Mouse (Mus musculus): ENCODE data around the gene Szrd1.
"Not testable (repeated sequence)": the region's sequence is repeated elsewhere in the genome, so short reads cannot be mapped to it uniquely, and the experiment has no call there.

Szrd1 gene

DNA sequence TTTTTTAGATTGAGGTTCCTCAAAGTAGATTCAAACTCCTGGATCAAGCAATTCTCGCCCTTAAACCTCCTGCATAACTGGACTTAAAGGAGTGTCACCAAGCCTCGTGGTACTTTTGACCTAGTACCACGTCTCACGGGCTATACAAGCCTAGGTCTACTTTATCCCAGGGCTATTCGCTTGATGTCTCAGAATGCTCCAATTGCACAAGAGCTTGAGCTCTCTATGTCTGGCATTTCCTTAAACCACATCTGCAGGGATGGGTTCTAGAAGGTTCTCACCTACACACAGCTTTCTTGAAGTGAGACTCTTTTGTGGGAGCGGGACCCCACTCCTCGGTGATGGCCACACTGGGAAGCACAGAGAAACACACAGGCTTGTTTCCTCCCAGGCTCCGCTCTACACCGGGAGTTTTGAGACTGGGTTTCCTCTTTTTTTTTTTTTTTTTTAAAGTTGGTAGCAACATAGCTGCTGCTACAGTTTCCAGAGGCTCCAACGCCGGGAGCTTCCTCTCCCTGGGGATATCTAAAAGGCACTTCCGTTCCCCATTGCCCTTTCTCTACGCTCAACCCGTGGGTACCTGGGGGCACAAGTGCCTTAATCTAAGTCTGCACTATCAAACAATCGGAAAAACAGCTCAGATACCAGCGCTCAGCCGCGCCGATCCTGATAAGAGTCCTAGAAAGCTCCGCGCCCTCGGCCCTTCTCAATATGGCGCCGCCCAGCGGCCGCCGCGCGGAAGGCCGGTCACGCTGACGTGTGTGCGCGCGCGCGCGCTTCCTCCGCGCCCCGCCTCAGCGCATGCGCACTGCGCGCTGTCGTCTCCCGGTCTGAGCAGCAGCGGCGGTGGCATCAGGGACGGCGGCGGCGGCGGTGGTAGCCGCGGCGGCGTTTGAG, 7.8 kb upstream of the Szrd1 start, which contains the start of gene Fbxo42:
TSS of gene Fbxo42 (plus strand) at position 802 of the 897 bp plus-strand sequence.
- DNase-seq, result peak; percentile 99

DNA sequence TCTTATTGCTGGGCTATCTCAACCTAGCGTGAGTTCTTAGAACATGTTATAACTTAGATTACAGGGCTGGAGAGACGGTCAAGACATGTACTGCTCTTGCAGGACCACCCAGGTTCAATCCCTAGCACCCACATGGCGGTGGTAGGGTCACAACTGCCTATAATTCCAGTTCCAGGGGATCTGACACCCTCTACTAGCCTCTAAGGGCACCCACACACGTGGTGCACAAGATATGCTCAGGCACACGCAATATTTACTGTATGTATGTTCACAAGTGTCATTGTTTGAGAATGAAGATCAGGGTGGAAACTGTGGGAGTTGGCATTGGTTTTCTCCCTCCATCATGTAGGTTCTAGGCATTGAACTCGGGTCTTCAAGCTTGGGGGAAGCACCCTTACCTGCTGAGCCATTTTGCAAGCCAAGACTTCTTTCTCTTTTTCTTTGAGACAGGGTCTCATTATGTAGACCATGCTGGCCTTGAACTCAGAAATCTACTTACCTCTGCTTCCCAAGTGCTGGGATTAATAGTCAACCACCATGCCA, 7.0 kb upstream of the Szrd1 start:
- peak; percentile 79 for DNase-seq

DNA sequence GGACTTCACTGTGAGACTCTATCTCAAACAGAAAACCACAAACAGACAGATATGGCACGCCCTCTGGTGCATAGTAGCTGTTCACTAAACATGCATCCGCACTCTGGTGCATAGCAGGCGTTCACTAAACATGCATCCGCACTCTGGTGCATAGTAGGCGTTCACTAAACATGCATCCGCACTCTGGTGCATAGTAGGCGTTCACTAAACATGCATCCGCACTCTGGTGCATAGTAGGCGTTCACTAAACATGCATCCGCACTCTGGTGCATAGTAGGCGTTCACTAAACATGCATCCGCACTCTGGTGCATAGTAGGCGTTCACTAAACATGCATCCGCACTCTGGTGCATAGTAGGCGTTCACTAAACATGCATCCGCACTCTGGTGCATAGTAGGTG, 5.5 kb upstream of the Szrd1 start:
- not testable (repeated sequence) for DNase-seq

DNA sequence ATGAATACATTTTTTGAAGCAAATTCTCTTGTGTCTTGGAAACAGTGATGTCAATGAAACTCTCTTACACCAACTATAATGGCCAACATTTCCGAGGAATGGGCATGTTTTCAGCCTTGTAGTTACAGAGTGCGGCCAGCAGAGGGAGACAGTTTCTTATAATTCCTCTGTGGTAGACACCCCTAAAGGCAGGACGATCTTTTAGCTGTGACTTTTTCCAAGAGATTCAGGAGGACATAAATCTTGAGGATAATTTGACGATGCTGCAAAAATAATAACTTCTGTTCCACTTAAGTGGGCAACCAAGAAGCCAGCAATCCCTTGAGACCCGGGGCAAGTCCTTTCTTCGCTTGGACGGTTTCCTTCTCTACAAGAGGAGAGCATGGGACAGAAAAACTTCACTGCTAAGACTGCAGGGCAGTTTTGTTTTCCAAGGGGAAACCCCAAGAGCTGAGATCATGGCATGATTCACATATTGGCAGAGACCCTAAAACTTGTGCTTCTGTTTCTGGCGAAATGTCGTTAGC, 2.8 kb upstream of the Szrd1 start:
- peak; percentile 97 for DNase-seq

DNA sequence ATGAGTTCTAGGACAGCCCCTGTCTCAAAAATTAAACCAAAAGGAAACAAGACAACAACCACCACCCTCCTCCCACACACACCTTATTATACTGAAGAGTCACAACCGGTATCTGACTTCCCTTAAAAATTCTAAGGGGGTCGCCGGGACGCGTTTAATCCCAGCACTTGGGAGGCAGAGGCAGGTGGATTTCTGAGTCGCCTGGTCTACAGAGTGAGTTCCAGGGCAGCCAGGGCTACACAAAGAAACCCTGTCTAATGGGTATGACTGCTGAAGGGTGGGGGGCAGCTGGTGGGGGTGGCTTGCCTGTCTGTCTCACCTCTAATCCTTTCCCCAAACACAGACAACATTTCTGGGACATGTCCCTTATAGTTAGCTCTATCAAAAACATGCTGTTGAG, 1.4 kb upstream of the Szrd1 start:
- peak; percentile 87 for DNase-seq

DNA sequence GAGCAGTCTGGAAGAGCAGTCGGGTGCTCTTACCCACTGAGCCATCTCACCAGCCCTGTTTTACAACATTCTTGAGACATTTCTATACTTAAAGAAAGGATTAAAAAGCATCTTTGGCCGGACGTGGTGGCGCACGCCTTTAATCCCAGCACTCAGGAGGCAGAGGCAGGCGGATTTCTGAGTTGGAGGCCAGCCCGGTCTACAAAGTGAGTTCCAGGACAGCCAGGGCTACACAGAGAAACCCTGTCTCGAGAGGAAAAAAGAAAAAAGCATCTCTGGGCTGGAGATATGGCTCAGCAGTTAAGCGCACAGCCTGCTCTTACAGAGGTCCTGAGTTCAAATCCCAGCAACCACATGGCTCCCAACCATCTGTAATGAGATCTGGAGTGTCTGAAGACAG, 779 bp upstream of the Szrd1 start:
- DNase-seq, result peak; percentile 89

DNA sequence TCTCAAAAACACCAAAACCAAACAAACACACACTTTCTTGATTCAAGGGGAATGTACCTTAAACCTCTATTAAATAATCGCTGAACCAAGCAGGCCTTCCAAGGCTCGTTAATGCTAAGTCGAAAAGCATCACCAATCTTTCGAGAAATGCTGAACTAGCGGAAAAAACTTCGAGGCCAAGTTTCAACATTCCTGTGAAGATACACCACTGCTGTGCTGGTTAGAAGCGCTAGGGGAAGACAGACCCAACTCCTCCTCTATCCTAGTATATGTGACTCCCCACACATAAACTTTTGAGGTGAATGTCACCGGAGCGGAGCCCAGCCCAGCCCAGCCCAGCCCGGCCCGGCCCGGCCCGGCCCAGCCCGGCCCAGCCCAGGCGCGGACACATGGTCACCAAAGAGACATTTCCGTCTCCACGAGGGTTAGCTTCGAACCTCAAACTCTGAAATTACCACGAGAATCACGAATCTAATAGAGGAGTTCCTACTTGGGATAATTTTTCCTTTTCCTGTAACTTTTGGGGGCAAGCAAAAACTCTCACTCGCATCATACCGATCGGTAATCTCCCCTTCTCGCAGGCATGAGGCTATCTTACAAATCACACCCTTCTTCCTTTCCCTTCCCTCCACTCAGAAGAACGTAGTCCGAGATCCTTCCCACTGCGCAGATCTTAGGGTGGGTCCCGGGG, 1.0 kb downstream of the Szrd1 start:
- peak; percentile 93 for DNase-seq

DNA sequence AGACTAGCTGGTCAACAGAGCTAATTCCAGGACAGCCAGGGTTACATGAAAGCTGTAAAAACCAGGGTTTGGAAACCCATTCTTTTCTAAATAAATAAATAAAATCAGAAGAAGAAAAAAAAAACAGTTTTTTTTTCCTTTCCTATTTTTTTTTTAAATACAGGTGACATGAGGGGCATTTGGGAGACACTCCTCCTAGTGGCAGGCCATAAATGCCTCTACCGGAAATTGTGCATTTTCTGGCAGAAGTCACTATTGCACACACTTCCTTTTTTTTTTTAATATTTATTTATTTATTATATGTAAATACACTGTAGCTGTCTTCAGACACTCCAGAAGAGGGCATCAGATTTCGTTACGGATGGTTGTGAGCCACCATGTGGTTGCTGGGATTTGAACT, 1.8 kb downstream of the Szrd1 start:
- not testable (repeated sequence) for DNase-seq

DNA sequence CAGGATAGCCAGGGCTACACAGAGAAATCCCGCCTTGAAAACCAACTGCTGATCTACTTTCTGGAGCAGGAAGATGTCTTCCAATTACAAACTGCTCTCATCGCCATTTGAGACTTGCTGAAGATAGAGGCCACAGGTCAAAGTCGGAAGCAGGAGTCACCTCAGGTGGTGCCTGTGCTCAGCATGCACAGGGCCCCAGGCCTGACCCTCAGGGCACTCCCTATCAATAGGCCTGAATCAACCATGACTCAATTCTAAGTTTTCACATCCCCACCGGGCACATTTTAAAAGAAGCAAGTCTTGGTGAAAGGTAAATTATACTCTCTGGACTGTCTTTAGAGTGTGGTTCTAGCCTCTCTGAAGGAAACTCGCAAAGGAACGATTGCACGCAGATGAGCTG, 3.4 kb downstream of the Szrd1 start:
- no peak for DNase-seq

DNA sequence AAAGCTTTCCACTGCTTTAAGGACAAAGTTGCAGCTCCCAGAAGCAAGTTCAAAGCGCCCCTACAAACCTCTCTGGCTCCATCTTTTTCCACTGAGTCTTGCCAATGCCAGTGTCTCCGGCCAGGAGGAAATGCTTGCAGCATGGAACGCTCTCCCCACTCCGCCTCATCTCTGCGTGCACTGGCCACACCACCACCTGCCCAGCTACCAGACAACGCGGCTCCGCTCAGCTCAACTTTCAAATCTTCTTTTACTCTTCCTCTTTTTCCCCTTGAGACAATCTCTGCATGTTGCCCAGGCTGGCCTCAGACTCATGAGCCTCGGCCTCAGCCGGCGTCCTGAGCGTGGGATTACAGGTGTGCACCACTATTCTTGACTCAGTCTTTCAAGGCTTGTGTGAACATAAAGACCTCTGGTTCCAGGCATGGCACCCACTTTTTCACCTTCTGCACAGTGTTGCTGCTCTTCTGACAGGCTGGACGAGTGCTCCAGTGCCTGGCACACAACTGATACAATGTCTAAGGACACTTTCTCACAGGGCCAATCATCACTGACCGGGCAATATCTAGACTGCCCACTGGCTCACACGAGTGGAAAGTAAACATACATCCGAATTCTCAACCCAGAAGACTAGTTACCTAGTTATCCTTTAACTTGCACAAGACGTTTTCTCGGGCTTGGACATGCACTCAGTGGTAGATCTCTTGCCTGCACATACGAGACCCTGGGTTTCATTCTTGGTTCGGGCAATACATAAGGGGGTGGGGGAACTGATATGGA, 4.6 kb downstream of the Szrd1 start:
- DNase-seq, result peak; percentile 95

DNA sequence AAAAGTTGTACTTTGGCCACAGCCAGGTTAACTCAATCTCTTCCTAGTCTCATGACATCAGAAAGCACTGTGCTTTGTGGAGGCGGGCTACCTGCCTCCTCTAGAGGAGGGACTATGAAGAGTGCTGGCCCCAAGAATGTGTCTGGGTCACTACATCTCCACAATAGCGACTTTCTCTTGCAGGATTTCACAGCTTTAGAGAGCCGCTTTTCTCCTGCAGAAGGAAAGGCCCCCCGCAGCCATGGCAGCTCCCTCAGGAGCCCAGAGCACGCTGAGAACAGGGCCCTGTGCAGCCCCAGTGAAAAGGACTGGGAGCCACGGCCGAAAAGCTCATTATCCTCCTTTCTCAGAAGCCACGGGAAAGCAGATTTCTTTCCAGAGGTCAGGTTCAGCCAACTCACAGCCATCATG, 5.5 kb downstream of the Szrd1 start:
- no peak for DNase-seq

DNA sequence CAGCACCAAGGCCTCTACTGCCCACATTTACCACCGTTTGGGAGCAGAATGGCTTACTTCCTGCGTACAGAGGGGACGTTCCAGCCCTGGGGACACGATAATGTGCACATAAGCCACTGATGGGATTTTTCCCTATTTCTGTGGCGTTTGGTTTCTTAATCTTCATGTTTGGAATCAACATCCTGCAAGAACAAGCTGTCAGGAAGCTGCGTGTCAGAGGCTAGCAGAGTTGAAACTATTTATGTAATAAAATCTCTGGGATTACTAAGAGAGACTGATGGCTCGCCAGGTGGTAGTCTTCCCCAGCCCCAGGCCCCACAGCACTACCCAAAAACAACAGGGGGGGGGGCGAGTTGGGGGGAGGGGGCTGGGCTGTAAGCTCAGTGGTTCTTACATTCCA, 6.3 kb downstream of the Szrd1 start:
- DNase-seq, result no peak

DNA sequence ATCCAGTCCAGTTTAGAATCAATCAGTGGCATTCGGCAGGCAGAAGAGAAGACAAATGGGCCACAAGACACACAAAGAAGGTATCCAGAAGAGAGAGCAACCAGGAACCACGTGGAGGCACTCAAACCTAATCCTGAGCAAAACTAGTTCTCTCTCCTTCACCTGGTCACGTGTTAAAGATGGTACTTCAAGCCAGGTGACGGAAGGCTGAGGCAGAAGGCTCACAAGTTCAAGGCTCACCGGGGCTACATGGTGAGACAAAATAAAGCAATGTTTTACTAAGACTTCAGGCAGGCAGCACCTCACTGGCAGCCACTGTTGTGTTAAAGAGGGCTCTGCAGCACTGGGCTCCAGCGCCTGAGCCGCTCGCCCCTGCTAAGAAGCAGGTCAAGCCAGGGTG, 7.4 kb downstream of the Szrd1 start:
- peak; percentile 85 for DNase-seq

DNA sequence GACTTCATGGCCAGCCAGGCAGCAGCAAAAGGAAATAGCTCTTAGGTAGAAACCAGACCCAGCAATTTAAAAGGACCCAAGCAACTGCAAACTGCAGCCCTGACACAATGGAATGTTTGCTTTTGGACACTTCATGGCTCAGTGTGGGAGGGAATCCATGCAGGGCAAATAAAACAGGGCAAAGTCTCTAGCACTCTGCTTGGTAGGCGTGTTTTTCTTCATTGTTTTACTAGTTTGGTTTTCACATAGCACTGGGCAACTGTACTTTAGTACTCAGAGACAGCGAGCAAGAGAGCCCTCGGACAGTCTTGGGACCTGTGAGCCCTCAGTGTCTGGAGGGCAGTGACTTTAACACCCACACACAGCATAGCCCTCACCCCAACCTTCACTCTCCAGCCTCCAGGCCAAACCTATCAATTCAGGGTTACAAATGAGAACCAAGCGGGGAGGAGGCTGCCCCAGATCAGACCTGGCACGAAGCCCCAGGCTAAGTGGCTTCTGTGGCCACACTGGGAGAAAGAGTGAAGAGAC, 8.0 kb downstream of the Szrd1 start:
- DNase-seq, result no peak

DNA sequence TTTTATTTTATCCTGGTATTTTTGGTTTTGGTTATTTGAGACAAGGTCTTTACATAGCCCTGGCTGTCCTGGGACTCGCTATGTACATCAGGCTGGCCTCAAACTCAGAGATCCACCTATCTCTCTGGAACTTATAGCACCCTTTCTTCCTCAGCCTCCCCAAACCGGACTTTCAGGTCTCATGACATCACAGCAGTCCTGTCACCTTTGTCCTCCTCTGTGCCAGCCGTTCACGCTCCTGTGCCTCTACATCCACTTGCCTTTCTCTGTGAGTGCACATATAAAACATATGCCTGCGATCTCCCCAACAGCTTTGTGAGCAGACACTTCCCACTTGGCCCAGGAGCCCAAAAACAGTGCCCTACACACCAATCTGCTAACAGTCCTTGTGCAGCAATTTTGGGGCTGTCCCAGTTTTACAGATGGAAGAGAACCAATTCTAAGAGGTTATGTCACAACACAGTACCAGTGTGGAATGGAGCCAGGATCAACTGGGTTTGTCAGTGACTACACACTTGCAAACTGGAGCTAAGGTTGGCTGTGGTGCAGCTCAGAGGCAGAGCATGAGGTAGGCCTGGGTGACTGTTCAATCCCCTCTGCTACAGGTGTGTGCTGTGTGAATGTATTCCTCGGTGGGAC, 8.8 kb downstream of the Szrd1 start:
- no peak for DNase-seq

DNA sequence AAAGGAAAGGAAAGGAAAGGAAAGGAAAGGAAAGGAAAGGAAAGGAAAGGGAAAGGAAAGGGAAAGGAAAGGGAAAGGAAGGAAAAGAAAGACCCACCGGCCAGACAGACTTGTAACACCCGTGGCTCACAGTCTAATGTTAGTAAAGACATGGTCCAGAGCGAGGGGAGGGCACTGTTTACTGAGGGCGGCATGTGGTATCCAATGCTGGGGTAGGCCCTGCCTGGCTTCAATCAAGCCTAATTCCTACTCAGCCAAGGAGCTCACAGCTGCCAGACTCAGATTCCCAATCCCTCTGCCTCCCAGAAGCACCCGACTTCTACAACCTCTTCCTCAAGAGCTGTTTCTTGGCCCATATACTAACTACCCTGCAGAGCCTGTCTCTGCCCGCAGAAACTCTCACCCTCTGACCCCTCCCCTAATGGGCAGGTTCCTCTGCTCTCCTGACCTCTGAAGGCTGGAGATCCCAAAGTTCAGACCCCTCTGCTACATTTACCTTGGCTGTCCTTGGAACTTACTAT, 10.3 kb downstream of the Szrd1 start:
- no peak for DNase-seq

DNA sequence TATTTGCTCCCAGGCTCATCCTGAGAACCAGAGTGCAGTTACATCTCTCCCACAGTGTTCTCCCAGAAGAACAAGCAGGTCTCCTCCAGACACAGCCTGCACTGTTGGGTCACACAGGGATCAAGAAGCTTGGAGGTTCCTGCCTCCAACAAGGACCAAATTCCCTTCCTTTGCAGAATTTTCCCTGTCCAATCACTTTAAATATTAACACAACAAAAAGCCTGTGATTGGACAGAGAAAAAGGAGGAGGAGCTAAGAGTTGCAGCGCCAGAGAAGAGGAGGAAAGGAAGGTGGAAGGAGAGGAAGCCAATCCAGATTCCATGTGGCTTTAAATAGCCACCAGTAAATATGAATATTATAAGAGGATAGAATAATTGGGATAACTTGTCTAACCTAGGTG, 16.5 kb downstream of the Szrd1 start:
- DNase-seq, result no peak

DNA sequence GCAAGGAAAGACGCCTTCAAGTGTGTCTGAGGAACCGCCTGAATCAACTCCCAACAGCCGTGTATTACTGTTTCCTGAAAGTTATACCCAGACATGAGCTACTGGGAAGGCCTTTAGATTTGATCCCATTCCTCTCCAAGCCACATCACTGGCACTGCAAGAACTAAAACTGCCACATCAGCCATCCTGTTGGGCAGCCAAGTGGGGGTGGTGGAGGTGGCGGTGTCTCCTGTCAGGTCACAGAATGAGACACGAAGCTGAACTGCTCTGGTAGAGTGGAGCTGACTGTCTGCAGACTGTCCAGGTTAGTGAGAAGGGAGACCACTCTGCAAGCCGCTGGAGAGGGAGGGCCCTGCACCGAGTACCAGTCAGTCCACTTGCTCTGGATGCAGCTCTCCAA, 16.9 kb downstream of the Szrd1 start:
- no peak for DNase-seq

DNA sequence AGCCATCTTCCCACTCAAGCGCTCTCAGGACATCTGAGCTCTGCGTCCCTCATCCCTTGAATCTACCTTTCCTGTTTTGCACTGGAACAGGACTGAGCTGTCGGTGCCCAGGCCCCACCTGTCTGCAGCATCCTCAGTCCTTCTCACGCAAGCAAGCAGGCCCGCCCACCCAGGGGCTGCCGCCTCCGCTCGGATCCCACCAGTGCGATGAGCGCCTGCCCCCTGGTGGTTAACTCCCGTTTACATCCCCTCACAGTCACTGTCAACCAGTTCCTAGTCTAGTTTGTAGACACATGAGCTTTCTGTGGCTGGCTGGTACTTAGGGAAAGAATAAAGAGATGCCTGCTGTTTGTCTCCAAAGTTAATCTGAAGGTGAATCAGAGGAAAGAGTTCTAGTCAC, 18.9 kb downstream of the Szrd1 start:
- no peak for DNase-seq

DNA sequence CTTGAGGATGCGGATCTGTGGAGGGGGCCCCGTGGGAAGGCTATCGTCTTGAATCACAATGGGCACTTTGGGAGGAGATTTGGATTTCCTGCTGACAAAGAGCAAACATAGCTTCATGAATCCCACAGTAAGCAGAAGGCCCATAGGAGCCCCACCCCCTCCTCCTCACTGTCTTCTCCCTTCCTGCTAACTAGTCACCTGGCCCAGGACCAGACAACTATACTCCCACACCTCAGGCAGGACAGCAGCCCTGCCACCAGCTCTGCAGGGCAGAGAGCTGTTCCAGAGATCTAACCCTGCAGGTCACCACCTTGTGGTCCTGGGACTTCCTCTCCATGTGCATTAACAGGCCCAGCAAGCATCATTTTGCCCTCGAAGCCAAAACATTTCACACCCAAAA, 20.9 kb downstream of the Szrd1 start:
- DNase-seq, result no peak

DNA sequence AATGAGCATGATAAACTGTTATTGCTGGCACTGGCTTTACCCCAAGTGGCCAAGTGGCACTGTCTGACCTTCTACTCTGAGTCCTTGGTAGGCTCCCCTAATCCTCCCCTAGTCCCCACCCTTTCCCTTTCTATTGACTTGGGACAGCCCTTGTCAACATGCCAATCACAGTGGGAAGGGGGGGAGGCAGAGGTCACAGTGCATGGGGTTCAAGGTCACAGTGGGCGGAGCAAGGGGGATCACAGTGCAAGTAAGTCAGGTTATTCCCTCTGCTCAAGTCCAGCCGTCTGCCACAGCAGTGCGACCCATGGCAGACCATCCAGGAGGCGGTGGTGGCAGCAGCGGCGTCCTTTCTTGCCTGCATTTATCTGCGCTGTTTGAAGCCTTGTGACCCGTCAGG, 24.2 kb downstream of the Szrd1 start:
- DNase-seq, result no peak

DNA sequence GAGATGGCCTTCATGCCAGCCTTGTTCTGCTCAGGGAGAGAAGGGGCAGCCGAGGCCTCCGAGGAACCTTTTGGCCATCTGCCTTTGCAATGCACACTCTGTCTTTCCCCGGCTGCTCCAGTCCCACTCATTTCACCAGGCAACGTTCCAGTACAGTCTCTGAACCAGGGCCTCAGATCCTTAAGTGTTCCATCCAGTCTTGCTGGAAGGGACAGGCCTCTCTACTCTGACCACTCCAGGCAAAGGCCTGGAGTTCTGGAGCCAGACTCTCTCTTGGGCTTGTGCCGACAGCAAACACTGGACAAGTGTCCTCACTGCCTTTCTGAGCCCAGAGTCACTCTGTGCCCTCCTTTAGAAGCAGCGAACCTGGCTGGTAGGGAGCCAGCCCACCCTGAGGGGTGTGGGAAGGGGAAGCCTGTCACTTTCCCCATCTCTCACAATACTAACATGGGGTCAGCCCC, 25.0 kb downstream of the Szrd1 start:
- peak; percentile 94 for DNase-seq

All from heart, adult 11 months (tissue).